Mouse (Mus musculus): ENCODE measurements around the gene Anapc5. TPM values are rescaled to one million over a fixed set of nuclear protein-coding genes. Genes with fewer than 3 reads are reported as not detected.
A peak's percentile ranks its signal among the peaks of the same experiment; 100 is the strongest.

Anapc5 gene
- polyA plus RNA-seq, 1 experiment, result 69.4 TPM

DNA sequence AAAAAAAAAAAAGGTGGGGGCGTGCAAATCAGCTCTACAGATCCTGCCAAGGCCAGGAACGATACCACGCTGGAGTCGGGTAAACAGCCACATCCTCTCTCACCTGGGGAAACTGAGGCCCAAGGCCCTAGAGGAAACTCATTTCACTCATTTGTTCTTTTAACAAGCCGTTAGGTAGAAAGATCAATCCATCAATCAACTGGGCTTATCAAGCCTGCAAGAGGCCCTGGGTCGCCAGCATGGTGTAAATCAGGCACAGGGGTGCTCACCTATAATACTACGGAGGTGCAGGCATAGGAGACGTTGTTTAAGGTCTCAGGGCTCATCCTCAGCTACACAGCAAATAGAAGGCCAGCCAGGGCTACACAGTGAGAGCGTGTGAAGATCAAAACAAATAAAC lies 49.7 kb downstream of the Anapc5 start:
- Histone ChIP-seq H3K9me3 (no peaks in the 10 kb centered on the region), H3K27me3 (replicated peaks) (no peaks in the 10 kb centered on the region), H3K36me3 (replicated peaks; ENCODE audit: low read length) (peaks cover 46% of the 10 kb centered on the region), H3K4me3 (replicated peaks) (peak overlapping the region; percentile 89), H3K4me1 (peaks cover 86% of the 10 kb centered on the region)
- TF ChIP-seq GATA1 (IDR thresholded peaks at IDR 0.05; ENCODE audit: borderline replicate concordance, low read length), result no peak
- TF ChIP-seq FLI1 (IDR thresholded peaks at IDR 0.05; ENCODE audit: low read length), result no peak

DNA sequence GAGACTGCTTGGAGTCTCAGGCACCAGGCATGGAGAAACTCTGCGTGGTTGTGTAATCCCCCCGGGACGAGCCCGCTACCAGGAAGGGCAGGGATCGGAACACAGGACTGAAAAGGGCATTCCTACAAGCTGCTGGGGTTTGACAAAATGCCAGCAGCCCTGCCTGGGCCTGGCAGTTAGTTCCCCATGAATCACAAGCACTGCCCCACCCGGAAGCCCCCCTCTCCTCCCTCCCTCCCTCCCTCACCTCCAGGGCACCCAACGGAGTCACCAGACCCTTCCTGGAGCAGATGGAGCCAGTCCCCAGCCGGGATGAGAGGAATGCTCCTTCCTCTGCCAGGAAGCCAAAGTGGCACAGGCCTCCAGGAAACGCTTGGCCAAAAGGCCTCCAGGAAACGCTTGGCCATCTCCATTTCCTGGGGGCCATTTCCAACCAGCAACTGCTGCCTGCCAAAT lies 50.3 kb downstream of the Anapc5 start:
- Histone ChIP-seq H3K9me3 (no peaks in the 10 kb centered on the region), H3K36me3 (replicated peaks; ENCODE audit: low read length) (peaks cover 51% of the 10 kb centered on the region), H3K4me3 (replicated peaks) (peak overlapping the region; percentile 89), H3K27me3 (replicated peaks) (no peaks in the 10 kb centered on the region), H3K4me1 (peaks cover 89% of the 10 kb centered on the region)
- TF ChIP-seq GATA1 (IDR thresholded peaks at IDR 0.05; ENCODE audit: borderline replicate concordance, low read length), result no peak
- TF ChIP-seq FLI1 (IDR thresholded peaks at IDR 0.05; ENCODE audit: low read length), result peak; percentile 12; the same call in 1 of the 2 replicates

DNA sequence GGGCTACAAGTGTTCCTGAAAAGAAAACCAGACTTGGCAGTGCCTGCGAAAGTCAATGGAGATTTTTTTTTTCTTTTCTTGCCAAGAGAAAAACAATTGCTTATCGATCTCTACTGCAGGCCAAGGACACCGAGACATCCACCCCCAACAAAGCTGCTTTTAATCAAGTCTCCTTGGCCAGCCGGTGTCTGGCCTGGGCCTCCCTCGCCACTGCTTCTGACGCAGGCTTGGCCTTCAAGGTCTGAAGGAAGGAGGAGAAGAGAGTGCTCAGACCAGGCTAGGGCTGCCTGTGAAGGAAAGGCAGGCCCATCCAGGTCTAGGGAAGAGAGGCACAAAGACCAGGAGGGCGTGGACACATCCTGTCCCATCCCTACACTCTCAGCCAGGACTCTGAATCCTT lies 50.8 kb downstream of the Anapc5 start:
- TF ChIP-seq FLI1 (IDR thresholded peaks at IDR 0.05; ENCODE audit: low read length) (no peak), GATA1 (IDR thresholded peaks at IDR 0.05; ENCODE audit: borderline replicate concordance, low read length) (no peak)
- peaks cover 87% of the 10 kb centered on the region for H3K4me1 ChIP-seq
- H3K9me3 ChIP-seq, result no peaks in the 10 kb centered on the region
- H3K4me3 ChIP-seq (replicated peaks), result peak overlapping the region; percentile 89
- H3K27me3 ChIP-seq (replicated peaks), result no peaks in the 10 kb centered on the region
- H3K36me3 ChIP-seq (replicated peaks; ENCODE audit: low read length), result peaks cover 51% of the 10 kb centered on the region

DNA sequence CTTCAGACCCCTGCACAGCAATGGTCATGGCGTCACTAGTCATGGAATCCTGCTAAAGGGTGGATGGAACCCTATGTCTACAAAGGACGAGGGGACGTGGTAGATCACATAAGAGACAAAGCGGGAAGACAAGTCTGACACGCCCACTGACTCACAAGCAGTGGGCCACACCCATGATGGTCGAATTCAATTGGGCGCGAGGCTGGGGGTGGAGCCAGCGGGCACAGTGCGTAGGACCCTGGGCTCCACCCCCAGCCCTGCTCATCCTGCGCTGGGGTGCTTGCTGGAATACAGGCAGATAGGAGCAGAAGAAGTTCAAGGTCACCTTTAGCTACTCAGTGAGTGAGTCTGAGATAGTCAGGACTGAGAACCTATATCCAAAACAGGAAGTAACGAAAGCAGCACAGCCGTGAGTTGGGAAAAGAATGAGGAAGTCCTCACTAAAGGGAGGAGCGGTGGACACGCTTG lies 52.0 kb downstream of the Anapc5 start:
- Histone ChIP-seq H3K36me3 (replicated peaks; ENCODE audit: low read length) (peaks cover 58% of the 10 kb centered on the region), H3K4me3 (replicated peaks) (no peak overlapping the region), H3K9me3 (no peaks in the 10 kb centered on the region), H3K4me1 (peaks cover 82% of the 10 kb centered on the region), H3K27me3 (replicated peaks) (no peaks in the 10 kb centered on the region)
- TF ChIP-seq FLI1 (IDR thresholded peaks at IDR 0.05; ENCODE audit: low read length) (no peak), GATA1 (IDR thresholded peaks at IDR 0.05; ENCODE audit: borderline replicate concordance, low read length) (no peak)

DNA sequence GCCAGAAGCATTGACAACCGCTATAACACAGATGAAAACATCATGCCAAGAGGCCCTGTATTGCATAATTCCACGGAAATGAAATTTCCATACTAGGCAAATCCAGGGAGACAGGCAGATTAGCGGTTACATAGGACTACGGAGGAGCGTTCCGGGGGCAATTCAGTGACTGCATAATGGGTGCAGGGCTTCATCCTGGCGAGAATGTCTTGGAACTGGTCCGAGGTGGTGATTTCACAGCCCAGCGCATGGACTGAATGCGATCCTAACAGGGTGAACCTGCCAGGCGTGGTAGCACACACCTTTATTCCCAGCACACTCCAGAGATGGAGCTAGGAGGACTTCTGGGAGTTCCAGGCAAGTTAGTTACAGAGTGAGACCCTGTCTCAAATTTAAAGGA lies 53.9 kb downstream of the Anapc5 start:
- no peaks in the 10 kb centered on the region for H3K9me3 ChIP-seq
- peaks cover 64% of the 10 kb centered on the region for H3K36me3 ChIP-seq (replicated peaks; ENCODE audit: low read length)
- TF ChIP-seq GATA1 (IDR thresholded peaks at IDR 0.05; ENCODE audit: borderline replicate concordance, low read length) (no peak), FLI1 (IDR thresholded peaks at IDR 0.05; ENCODE audit: low read length) (no peak)
- no peaks in the 10 kb centered on the region for H3K27me3 ChIP-seq (replicated peaks)
- H3K4me3 ChIP-seq (replicated peaks), result no peak overlapping the region
- peaks cover 76% of the 10 kb centered on the region for H3K4me1 ChIP-seq

DNA sequence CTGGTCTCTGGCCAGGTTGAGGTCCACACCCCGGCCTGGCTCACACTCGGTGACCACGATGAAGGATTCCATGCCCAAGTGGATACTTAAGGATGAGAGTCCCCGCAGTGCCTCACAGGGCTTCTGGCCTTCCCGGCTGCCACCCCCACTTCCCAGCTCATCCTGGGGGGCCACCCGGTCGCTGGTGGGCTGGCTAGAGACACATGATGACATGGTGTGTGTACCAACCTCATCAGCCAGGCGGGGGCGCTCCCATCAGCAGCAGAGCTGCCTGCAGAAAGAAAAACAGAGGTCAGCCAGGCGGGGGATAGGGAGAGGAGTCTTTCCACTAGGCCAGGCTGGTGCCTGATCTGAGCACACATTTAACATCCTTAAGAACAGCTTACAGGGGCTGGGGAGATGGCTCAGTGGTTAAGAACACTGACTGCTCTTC lies 57.1 kb downstream of the Anapc5 start:
- Histone ChIP-seq H3K9me3 (no peaks in the 10 kb centered on the region), H3K27me3 (replicated peaks) (no peaks in the 10 kb centered on the region), H3K36me3 (replicated peaks; ENCODE audit: low read length) (peaks cover 77% of the 10 kb centered on the region), H3K4me3 (replicated peaks) (no peak overlapping the region), H3K4me1 (peaks cover 60% of the 10 kb centered on the region)
- TF ChIP-seq GATA1 (IDR thresholded peaks at IDR 0.05; ENCODE audit: borderline replicate concordance, low read length), result no peak
- no peak for TF ChIP-seq FLI1 (IDR thresholded peaks at IDR 0.05; ENCODE audit: low read length)

DNA sequence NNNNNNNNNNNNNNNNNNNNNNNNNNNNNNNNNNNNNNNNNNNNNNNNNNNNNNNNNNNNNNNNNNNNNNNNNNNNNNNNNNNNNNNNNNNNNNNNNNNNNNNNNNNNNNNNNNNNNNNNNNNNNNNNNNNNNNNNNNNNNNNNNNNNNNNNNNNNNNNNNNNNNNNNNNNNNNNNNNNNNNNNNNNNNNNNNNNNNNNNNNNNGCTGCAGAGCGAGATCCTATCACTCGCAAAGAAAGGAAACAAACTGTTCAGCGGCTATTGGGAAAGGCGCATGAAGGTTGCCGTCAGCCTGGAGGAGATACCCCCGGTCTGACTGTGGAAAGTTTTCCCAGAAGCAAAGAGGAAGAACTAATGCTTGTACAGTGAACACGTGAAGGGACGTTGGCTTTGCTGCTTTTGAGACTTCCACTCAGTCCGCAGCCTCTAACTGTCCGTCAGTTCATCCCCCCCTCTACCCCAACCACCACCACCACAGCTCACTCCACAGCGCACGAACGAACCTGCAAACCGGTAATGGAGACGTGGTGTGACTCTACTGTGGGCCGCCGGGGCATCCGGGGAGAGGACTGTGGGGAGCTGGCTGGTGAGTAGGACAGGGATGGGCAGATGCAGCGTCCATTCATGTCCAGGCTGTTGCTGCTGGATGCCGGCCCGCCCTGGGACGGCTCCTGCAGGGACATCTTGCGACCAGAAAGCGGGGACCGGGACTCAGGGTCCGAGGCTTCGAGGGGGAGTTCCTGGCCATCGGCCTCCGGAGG lies 57.7 kb downstream of the Anapc5 start:
- no peak for TF ChIP-seq FLI1 (IDR thresholded peaks at IDR 0.05; ENCODE audit: low read length)
- Histone ChIP-seq H3K36me3 (replicated peaks; ENCODE audit: low read length) (peaks cover 77% of the 10 kb centered on the region), H3K27me3 (replicated peaks) (no peaks in the 10 kb centered on the region), H3K4me3 (replicated peaks) (no peak overlapping the region), H3K4me1 (peaks cover 54% of the 10 kb centered on the region), H3K9me3 (no peaks in the 10 kb centered on the region)

DNA sequence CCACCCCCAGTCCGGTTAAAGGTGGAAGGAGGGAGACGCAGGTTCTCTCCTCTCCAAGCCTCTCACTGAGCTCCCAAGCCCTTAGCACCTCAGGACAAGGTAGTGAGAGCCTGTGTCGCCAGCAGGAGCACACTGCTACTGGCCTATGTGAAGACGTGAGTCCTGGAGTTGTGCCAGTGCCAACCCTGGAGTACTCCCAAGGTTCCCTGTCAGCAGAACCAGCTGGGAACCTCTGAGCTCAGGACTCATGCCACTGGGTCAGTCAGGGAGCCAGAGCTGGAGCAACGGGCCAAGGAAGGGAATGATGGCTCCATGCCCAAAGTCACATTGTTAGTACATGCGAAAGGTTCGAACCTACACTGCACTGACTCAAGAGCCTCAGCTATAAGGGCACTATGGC lies 64.5 kb downstream of the Anapc5 start:
- TF ChIP-seq GATA1 (IDR thresholded peaks at IDR 0.05; ENCODE audit: borderline replicate concordance, low read length), result no peak
- TF ChIP-seq FLI1 (IDR thresholded peaks at IDR 0.05; ENCODE audit: low read length), result no peak
- Histone ChIP-seq H3K4me1 (peaks cover 15% of the 10 kb centered on the region), H3K27me3 (replicated peaks) (no peaks in the 10 kb centered on the region), H3K4me3 (replicated peaks) (no peak overlapping the region), H3K9me3 (0 out of 2 replicates have a peak, but pooled peaks cover 3% of the 10 kb centered on the region), H3K36me3 (replicated peaks; ENCODE audit: low read length) (peaks cover 88% of the 10 kb centered on the region)

DNA sequence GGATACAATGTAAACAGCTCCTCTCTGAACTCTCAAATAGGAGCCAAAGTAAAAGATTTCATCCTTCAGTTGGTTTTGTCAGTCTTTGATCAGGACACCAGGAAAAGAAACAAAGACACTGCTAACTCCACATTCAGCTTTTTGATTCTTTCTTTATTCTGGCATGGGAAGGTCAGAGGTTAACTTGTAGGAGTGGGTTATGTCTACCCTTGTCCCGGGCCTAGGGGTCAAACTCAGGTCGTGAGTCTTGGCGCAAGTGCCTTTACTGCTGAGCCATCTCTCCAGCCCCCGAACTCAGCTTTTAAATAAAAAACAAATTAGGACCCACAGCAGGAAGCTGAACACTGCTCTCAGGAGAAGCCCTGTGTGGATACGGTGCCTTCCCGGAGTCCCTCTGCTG lies 65.0 kb downstream of the Anapc5 start:
- Histone ChIP-seq H3K4me1 (peaks cover 13% of the 10 kb centered on the region), H3K27me3 (replicated peaks) (no peaks in the 10 kb centered on the region), H3K9me3 (0 out of 2 replicates have a peak, but pooled peaks cover 3% of the 10 kb centered on the region), H3K4me3 (replicated peaks) (no peak overlapping the region), H3K36me3 (replicated peaks; ENCODE audit: low read length) (peaks cover 90% of the 10 kb centered on the region)
- no peak for TF ChIP-seq FLI1 (IDR thresholded peaks at IDR 0.05; ENCODE audit: low read length)
- TF ChIP-seq GATA1 (IDR thresholded peaks at IDR 0.05; ENCODE audit: borderline replicate concordance, low read length), result no peak

DNA sequence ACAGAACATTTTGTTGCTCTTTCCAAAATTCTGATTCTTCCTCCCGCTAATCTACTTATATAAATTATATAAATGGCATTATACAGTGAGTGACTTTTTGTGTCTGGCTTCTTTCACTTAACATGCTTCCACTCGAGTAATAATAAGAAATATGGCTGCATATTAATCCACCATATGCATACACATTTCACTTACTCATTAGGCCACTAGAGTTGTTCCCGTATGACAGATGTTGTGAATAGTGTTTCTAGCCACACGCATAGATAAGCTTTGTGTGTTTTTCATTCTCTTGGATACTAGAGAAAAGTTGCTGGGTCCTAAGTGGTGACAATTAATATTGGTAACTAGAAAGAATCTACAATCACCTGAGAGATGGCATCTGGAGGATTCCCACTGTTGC lies 65.5 kb downstream of the Anapc5 start:
- Histone ChIP-seq H3K4me3 (replicated peaks) (no peak overlapping the region), H3K27me3 (replicated peaks) (no peaks in the 10 kb centered on the region), H3K4me1 (peaks cover 8% of the 10 kb centered on the region), H3K36me3 (replicated peaks; ENCODE audit: low read length) (peaks cover 89% of the 10 kb centered on the region), H3K9me3 (0 out of 2 replicates have a peak, but pooled peaks cover 3% of the 10 kb centered on the region)
- no peak for TF ChIP-seq FLI1 (IDR thresholded peaks at IDR 0.05; ENCODE audit: low read length)
- no peak for TF ChIP-seq GATA1 (IDR thresholded peaks at IDR 0.05; ENCODE audit: borderline replicate concordance, low read length)
